ENCODE assay signal across 23 mouse cellular contexts in genomic region chr12:95738491-95739135, GRCm38 (mm10). TPM values are rescaled to one million over a fixed set of nuclear protein-coding genes. Genes with fewer than 3 reads are reported as not detected.
A peak's percentile ranks its signal among the peaks of the same experiment; 100 is the strongest.
DNase-seq lines count a peak whose midpoint lies in the region; ATAC-seq and TF ChIP-seq lines count a peak whose summit lies in the region.
"Had no signal": no experiment of that assay in that cellular context is flagged by ENCODE, and none has a peak within 500 bp of the region (broad histone marks: within the 10 kb centered on the region; RNA-seq: fewer than 3 reads in every experiment).

No protein-coding gene starts in this region.

- no peak for TF ChIP-seq POLR2A in myocyte (IDR thresholded peaks at IDR 0.05; ENCODE audit: insufficient read length, low read depth)

- no peaks in the 10 kb centered on the region for H3K36me3 ChIP-seq in myocyte (ENCODE audit: control insufficient read depth, insufficient read depth)
- H3K36me3 ChIP-seq: embryonic facial prominence, embryonic 12.5 days; heart, embryonic 10.5 days; hindbrain, embryonic 10.5 days; liver, embryonic 12.5 days; midbrain, embryonic 12.5 days had no signal

- no peak overlapping the region for H3ac ChIP-seq in myocyte (ENCODE audit: control insufficient read depth, insufficient read length)

- ATAC-seq in frontal cortex, adult (ENCODE audit: low TSS enrichment): 0 out of 2 replicates have a peak, but pooled peaks have one; percentile 8
- no peak for ATAC-seq in megakaryocyte-erythroid progenitor cell, adult 5-6 weeks (replicated peaks; ENCODE audit: low FRiP score, low TSS enrichment, poor library complexity, severe bottlenecking)
- ATAC-seq: forebrain, embryonic 13.5 days; liver, embryonic 12.5 days had no signal

- no peak overlapping the region for H3K4me3 ChIP-seq in left cerebral cortex, adult 2 months
- no peak overlapping the region for H3K4me3 ChIP-seq in myocyte
- H3K4me3 ChIP-seq: embryonic facial prominence, embryonic 12.5 days; forebrain, embryonic 13.5 days; heart, embryonic 10.5 days; hindbrain, embryonic 10.5 days; limb, embryonic 13.5 days; liver, embryonic 12.5 days; midbrain, embryonic 12.5 days had no signal

- no peak overlapping the region for H3K4me2 ChIP-seq in myocyte (ENCODE audit: low read depth)
- H3K4me2 ChIP-seq: embryonic facial prominence, embryonic 12.5 days; forebrain, embryonic 13.5 days; limb, embryonic 13.5 days; liver, embryonic 12.5 days; midbrain, embryonic 12.5 days had no signal

- no peak for TF ChIP-seq CTCF in left cerebral cortex, adult 2 months (IDR thresholded peaks at IDR 0.05)

- H3K79me2 ChIP-seq in myocyte (ENCODE audit: control insufficient read depth, insufficient read depth): peaks cover 37% of the 10 kb centered on the region

- H3K27me3 ChIP-seq in myocyte (ENCODE audit: control insufficient read depth, insufficient read depth, insufficient read length): no peaks in the 10 kb centered on the region
- H3K27me3 ChIP-seq: embryonic facial prominence, embryonic 12.5 days; forebrain, embryonic 13.5 days; limb, embryonic 13.5 days; liver, embryonic 12.5 days; midbrain, embryonic 12.5 days had no signal

- no peak for DNase-seq in frontal cortex, postnatal 25 days (ENCODE audit: low spot score in 2 of 2)
- DNase-seq in left cerebral cortex, adult 2 months (ENCODE audit: extremely low spot score in 1 of 2, low spot score in 2 of 2): no peak
- no peak for DNase-seq in left cerebral cortex, adult 18-20 months (ENCODE audit: low spot score in 2 of 2)
- DNase-seq in brain, adult 2 months (ENCODE audit: low read depth, low spot score): peak; percentile 43
- DNase-seq in right cerebral cortex, postnatal 36 days (ENCODE audit: low spot score in 2 of 2): no peak
- DNase-seq: adrenal gland, postnatal 10 days; cerebellum, adult 8-10 months; kidney, adult 11 months; lung, adult 18-20 months; lung, postnatal 10 days; spleen, adult 18-20 months; thymus, postnatal 25 days had no signal

- H3K27ac ChIP-seq in left cerebral cortex, adult 2 months: peak overlapping the region; percentile 85
- H3K27ac ChIP-seq: embryonic facial prominence, embryonic 12.5 days; forebrain, embryonic 13.5 days; heart, embryonic 10.5 days; hindbrain, embryonic 10.5 days; limb, embryonic 13.5 days; liver, embryonic 12.5 days; midbrain, embryonic 12.5 days had no signal

- intact Hi-C loops in left cerebral cortex, adult 2 months (cut with DNase I): no loop called here

TF ChIP-seq in myocyte, 11 proteins besides CTCF, POLR2A, EP300 and RAD21:
- TF ChIP-seq USF1 (IDR thresholded peaks at IDR 0.05; ENCODE audit: low read depth) (no peak), MYOD1 (IDR thresholded peaks at IDR 0.05; ENCODE audit: control insufficient read depth in 1 of 3, insufficient read length in 2 of 3, low read depth in 2 of 3) (peak in 2 of 3 experiments; percentile 20 to 27)
TF ChIP-seq in myocyte: peak in this region for 1.

RNA-seq across cellular contexts. Expression of gene Flrt2, which starts 46.6 kb away (rescaled TPM):
- 10 to 100 TPM; 59.6 to 78.3 TPM for total RNA-seq in left cerebral cortex, adult 2 months (2021)
- total RNA-seq in left cerebral cortex, adult 18-20 months (2021): 10 to 100 TPM; 57.7 to 58.4 TPM
- polyA plus RNA-seq in myocyte (2012; fragmentation: generic; extraction: Trizol): 6.9 TPM
- total RNA-seq in megakaryocyte-erythroid progenitor cell, adult 5-6 weeks (2014; fragmentation: Nextera tagmentation): not detected in 2 replicates
- not detected in 2 replicates for total RNA-seq in megakaryocyte-erythroid progenitor cell, adult 5-6 weeks (2017)
- total RNA-seq: granulocyte monocyte progenitor cell, adult 5-6 weeks had no signal

Comparison
In these comparisons a context has a peak if more than half of its experiments do, and no peak if none do; other contexts are left out.
1. RNA of gene Flrt2, which starts 46.6 kb away (total RNA-seq): 59.6 to 78.3 TPM in left cerebral cortex, adult 2 months and 57.7 to 58.4 TPM in left cerebral cortex, adult 18-20 months; not detected in megakaryocyte-erythroid progenitor cell, adult 5-6 weeks; every median in the first group is over 10 times any median in the second.